Mouse (Mus musculus): Measurements from ENCODE around the gene Hif3a.

The Hif3a gene

GRCm38 (mm10) chr7:17024814-17025504 is 37.3 kb downstream of the Hif3a start:
- DNase-seq (ENCODE audit: low spot score) = no peak

DNA sequence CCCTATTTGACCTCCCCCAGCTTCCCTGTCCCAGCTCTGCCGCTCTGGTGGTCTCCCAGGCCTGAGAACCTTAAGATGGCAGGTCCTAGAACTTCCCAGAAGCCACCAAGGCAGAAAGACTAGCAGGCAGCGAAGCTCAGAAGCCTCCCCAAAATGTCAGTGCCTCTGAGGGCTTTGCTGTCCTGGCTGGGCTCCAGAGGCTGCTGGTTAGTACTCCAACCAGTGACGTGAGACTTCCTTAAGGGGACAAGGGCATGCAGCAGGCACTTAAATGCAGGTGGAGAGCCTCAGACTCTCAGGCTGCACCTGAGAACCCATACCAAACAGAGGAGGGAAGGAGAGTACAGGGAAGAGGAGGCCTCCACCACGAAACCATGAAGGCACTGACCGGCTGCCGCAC is 38.1 kb downstream of the Hif3a start:
- DNase-seq (ENCODE audit: low spot score) = no peak

- no peak for DNase-seq (ENCODE audit: low spot score)
Measured at GRCm38 (mm10) chr7:17023701-17024100, 38.5 kb downstream of the Hif3a start.

GRCm38 (mm10) chr7:17022176-17022575 is 40.1 kb downstream of the Hif3a start:
- DNase-seq (ENCODE audit: low spot score) = no peak

DNA sequence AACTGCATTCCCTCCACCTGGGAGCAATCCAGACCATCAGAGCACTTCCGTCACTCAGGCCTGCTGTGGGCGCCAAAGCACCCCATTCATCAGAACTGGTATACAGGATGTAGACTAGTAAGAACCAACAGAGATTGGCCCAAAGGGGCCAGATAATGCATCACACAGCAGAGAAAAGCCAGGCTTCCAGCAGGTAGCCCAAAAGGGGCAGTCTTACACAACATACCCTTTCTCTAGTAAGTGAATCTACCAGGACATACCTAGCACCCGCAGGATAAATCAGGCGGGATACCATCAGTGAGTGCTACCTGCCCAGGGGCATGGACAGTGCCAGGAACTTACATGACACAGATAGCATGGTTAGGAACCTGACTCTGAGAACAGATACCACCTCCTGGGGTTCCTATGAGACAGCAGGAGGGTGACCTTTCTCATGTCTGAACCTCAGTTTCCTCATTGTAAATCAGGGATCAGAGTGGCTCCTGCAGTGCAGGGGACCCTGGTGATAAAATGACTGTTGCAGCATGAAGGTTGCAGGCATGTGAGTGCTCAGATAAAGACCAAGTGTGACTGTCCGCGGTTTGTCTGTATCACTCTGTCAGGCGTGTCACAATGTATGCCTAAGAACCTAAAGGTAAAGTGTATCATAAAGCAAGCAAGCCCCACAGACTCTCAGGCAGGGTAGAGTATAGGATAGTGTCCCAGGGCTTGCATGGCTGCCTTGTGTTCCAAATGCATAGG is 42.6 kb downstream of the Hif3a start:
- no peak for DNase-seq (ENCODE audit: low spot score)

DNA sequence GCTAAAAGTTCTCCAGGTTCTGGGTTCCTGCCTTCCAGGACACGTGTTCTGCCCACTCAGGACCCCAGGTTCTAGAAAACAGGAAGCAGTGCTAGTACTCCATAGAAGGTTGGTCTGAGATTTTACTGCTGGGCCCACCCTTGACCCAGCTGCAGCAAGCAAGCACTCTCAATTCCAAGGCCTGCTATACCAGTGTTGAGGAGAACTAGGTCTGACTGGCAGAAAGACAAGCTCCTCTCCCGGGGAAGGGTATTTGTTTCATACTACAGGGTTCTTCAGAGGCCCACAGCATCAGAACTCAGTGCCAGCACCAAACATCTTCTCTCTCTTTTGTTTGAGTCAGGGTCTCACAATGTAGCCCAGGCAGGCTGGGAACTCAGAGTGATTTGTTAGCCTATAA is 44.3 kb downstream of the Hif3a start:
- no peak for DNase-seq (ENCODE audit: low spot score)

- peak; percentile 80 for DNase-seq (ENCODE audit: low spot score)
Measured at GRCm38 (mm10) chr7:17017036-17017435, 45.2 kb downstream of the Hif3a start.

GRCm38 (mm10) chr7:17015381-17015780 is 46.8 kb downstream of the Hif3a start:
- no peak for DNase-seq (ENCODE audit: low spot score)

GRCm38 (mm10) chr7:17011909-17012590 is 50.2 kb downstream of the Hif3a start:
- DNase-seq (ENCODE audit: low spot score) = no peak

GRCm38 (mm10) chr7:17010010-17010347 is 52.2 kb downstream of the Hif3a start:
- no peak for DNase-seq (ENCODE audit: low spot score)

- no peak for DNase-seq (ENCODE audit: low spot score)
Measured at GRCm38 (mm10) chr7:17009326-17010009, 52.8 kb downstream of the Hif3a start.

DNA sequence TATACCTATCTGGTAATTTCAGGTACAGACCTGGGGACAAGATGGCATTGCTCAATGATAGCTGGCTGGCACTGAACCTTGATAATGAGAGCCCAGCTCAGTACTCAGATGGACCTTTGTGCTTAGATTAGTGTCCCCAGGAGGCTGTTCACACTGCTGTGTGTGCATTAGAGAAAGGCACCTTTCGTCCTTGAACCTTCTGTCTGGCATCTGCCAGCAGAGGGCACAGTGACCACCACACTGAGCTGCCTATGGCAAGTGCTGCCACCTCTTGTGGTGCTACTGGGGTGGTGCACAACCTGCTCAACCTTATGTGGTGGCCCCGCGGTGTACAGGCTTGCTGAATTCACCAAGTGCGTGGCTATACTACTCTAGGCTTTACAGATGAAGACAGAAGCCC is 54.9 kb downstream of the Hif3a start:
- DNase-seq (ENCODE audit: low spot score) = no peak

DNA sequence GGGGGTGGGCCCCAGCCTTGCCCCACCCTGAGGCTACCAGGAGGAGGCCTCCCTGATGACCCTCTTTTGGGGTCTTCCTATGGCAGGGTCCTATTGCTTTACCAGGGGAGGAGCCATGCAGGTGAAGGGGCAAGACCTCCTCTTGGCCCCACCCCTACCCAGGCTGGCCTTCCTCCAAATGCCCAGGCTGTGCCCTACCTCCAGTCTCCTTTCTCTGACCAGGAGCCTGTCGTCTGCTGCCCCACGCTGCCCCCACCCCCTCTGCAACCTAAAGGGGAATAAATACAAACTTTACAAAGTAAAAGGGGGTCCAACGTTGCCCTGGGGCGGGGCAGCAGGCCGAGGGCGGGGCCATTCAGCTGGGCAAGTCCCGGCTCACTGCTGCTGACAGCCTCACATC is 57.5 kb downstream of the Hif3a start:
- DNase-seq (ENCODE audit: low spot score) = no peak

- DNase-seq (ENCODE audit: low spot score) = no peak
Measured at GRCm38 (mm10) chr7:17003230-17003960, 58.8 kb downstream of the Hif3a start.

DNA sequence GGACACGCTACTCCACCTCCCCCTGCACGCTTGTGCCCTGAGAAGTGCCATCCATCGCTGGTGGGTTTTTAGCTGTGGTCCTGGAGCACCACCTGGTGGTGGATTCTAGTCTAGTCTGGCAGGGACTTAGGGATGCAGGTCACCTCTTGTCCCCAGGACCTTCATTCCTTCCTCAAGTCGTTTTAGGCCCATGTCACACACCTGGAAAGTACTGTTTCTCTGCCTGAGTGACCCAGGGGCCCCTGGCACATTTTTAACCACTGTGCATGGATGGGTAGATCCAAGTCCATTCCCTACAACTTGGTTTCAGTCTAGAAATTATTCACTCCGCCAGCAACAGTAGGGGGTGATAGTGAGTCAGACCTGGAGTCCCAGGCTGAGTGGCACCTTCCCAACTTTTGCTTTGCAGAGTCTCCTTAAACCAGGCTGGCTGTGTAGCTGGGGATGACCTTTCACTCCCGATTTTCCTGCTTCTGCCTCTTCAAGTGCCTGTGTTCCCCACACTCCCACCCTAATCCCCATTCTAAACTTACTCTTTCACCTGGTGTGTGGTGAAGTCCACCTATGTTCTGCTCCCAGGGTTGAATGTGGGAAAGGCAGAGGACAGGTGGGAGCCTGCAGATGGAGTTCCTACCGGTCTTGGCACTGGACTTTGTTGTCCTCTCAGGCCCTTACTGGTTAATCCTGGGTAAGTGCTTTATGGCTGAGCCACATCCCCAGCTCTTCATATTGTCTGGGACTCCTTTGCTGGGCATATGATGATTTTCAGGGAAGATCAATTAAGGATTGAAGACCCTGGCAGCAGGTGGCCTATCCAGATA is 59.6 kb downstream of the Hif3a start:
- DNase-seq (ENCODE audit: low spot score) = peak; percentile 86

DNA sequence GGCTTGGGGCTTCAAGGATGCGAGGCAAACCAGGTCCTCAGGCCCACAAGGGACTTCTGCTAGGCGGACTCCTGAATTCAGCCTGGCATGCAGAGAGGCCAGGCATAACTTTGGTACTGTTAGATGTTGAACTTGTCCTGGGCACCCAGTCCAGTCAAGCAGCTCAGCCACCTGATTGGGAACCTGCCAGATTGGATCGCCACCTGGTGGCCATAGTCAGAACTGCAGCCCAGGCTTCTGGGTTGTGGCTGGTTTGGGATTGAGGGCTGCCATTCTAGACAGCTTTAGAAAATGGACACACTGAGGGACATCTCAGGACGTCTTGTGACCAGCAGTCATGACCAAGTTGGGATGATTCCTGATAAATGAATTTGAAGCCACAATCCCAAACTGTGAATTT is 62.6 kb downstream of the Hif3a start:
- peak; percentile 93 for DNase-seq (ENCODE audit: low spot score)

GRCm38 (mm10) chr7:16999233-16999632 is 63.0 kb downstream of the Hif3a start:
- no peak for DNase-seq (ENCODE audit: low spot score)

GRCm38 (mm10) chr7:16995345-16995744 is 66.9 kb downstream of the Hif3a start:
- DNase-seq (ENCODE audit: low spot score) = no peak

DNA sequence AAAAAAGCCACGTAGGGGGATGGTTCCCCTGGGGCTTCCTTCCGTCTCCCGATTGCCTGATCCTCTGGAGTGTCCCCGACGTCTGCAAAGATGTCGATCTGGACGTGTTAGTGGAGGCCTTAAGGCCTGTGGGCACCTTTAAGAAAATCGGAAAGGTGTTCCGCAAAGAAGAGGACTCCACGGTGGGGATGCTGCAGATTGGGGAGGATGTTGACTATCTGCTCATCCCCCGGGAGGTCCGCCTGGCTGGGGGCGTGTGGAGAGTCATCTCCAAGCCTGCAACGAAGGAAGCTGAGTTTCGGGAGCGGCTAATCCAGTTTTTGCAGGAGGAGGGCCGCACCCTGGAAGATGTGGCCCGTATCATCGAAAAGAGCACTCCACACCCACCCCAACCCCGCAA is 67.8 kb downstream of the Hif3a start:
- DNase-seq (ENCODE audit: low spot score) = no peak

DNA sequence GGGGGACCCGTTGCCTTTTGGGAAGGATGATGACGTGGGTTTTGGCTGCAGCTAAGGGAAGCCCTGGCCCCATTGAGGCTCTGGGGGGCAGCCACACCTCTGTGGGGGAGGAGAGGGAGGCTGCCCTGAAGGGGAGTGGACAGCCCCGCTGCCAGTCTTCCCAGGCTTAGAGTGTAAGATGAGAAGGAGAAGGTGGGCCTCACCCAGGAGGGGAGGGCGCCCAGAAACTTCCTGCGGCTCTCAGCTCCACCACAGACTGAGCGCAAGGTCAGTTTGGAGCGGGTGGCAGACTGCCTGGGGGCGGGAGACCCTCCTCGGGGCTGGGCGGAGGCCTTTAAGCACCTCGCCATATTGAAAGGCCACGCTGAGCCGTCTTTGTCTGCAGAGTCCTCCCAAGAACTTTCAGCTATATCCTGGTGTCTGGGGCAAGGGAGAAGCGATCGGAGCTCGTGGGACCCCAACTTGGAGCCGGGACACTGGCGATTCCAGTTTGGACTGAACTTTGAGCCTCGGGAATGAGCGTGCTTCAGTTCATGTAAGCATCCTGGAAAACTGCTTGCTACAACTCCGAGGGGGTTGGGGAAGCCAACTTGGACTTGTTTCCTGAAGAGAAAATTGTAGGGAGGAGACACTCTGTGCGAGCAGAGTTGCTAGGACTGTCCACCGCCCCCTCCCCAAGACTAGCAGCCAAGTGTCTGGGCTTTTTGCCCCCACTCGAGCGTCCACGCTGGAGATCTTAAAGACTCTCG is 68.4 kb downstream of the Hif3a start:
- no peak for DNase-seq (ENCODE audit: low spot score)
